Mouse (Mus musculus): ENCODE measurements around the gene Gm128.

DNA sequence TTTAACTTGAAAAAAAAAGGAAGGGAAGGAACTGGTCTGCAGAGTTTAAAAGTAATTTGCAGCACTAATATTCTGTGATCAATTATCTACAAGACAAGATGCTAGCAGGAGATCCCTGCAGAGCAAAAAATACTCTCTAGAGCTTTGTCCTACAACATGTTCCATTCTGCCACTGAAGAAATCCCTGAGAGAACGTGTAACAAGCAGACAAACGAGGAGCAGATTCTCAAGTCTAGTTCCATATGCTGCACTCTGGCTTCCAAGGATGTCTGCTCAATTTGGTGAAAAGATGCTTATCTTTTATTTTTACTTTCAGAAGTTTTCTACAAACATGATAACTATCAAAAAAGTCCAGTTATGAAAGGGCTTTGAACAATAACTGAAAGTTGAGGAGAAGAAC, 40.8 kb downstream of the Gm128 start:
- TF ChIP-seq CTCF (IDR thresholded peaks at IDR 0.05; ENCODE audit: low read depth, low read length) (no peak), POLR2A (IDR thresholded peaks at IDR 0.05; ENCODE audit: borderline replicate concordance, low read depth, low read length) (no peak)

All from bone marrow macrophage, adult 2 months (primary cell).